Mouse (Mus musculus) heart, adult 18-20 months (tissue): ENCODE data around the gene Cyp27b1. TPM values are rescaled to one million over a fixed set of nuclear protein-coding genes. Genes with fewer than 3 reads are reported as not detected.

Experiments
- DNase-seq, 2 experiments: peaks; one replicate each; pipeline ENCODE4 v3.0.0; 2021 to 2022; ENCODE audit warnings: mixed read lengths in 1 of 2
- microRNA-seq, 2 experiments: library from miRNA; unstranded; fragments of <30 nt; microRNA quantifications; one replicate each; pipeline ENCODE4 v1.2.0; 2022
- total RNA-seq, 2 experiments: library from RNA; stranded (reverse); gene quantifications; 2 replicates each; pipeline ENCODE4 v1.2.3; 2021

Cyp27b1 gene
- total RNA-seq, 2 experiments from 2014 or later: 0.20 to 0.23 TPM

DNA sequence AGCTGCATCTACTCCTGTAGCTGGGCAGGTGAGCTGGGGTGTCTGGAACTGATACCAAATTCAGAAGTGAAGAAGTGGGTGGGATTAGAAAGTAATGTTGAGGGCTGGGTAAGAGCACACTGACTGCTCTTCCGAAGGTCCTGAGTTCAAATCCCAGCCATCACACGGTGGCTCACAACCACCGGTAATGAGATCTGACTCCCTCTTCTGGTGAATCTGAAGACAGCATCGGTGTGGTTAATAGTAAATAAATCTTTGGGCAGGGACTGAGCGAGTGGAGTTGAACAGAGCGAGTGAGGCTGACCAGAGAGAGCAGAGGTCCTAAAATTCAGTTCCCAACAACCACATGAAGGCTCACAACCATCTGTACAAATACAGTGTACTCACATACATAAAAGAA is 37.6 kb downstream of the Cyp27b1 start:
- DNase-seq: no peak

DNA sequence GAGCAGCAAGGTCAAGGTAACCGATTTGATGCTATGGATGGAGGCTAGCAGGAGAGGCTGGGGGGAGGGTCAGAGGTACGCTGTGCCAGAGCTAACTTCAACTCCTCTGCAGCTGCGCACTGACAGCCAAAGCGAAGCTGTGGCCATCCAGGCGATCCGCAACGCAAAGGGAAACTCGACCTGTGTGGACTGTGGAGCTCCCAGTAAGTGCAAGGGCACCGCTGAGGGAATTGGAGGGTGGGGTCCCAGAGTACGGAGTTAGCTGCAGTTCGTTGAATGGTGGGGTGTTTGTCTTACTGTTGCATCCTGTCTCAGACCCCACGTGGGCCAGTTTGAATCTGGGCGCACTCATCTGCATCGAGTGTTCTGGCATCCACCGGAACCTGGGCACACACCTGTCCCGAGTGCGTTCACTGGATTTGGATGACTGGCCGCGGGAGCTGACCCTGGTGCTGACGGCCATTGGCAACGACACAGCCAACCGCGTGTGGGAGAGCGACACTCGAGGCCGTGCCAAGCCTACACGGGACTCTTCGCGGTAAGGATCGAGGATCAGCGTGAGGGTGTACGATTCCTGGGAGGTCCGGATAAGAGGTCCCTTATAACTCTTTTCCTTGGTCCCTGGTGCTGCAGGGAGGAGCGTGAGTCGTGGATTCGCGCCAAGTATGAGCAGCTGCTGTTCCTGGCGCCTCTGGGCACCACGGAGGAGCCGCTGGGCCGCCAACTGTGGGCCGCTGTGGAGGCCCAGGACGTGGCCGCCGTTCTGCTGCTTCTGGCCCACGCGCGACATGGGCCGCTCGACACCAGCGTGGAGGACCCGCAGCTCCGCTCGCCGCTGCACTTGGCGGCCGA is 42.7 kb downstream of the Cyp27b1 start:
- peak; percentile 39 to 68 for DNase-seq

DNA sequence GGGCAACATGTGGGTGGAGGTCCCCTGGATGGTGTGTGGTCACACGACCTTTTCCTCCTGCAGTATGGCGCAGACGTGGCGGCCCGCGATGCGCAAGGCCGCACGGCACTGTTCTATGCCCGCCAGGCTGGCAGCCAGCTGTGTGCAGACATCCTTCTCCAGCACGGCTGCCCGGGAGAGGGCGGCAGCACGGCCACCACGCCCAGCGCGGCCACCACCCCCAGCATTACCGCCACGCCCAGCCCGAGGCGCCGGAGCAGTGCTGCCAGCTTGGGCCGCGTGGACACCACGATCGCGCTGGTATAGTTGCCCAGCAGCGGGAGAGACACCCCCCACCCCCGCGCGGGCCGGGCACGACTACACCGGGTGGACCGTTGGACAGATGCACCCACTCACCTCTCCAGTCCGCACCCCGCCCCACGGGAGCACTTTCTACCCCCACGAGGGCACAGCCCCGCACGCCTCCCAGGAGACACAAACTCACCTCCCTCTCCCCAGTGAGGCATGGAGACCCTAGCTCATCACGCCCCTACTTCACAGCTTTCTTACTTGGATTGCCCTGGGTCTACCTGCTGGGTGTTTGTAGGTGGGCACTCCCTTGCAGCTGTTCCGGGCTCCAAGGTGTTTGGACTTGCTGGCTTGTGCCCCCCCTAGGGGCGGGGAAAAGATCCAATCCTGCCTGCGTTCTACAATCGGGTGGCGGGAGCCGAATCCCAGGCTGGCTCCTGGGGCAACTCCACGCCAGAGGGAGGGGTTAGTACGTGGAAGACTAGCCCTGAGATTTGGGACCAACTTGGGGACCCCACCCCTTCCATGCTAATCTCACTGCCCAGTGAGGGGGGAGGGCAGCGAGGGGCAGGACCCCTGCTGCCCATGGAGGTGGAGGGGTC is 43.7 kb downstream of the Cyp27b1 start:
- peak in 1 of 2 experiments; percentile 24 for DNase-seq

DNA sequence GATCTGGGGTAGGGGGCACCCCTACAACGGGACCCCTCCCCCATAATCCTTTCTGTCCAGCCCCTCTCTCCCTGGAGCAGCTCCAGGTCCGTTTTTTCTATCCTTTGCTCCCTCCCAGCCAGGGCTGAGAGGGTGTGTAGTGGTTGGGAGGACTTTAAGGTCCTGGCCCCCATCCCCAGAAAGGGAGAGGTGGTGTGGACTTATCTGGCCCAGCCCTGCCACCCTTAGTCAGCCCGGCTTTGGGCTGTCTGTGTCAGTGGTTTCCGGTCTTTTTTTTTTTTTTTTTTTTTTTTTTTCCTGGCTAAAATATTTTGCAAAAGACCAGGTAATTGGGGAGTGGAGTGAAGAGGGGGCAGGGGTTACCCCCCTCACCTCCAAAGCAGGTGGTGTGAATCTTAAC is 44.7 kb downstream of the Cyp27b1 start:
- no peak for DNase-seq

DNA sequence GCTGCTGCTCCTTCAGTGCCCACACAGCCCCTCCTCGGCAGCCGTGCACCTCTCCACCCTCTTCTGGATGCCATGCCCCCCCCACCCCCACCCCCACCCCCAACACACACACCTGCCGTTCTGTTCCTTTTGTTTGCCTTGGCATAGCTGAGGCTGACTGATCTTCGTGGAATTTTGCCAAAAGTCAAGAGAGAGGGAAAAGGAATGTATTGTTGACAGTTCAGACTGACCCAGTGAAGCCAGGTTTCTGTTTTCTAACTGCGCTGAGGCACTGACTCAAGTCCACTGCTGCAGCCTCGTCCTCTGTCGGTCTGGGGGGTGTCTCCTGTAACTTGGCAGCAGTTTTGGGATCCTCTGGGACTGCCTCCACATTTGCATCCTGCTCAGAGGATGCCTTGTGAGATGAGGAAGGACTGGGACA is 46.3 kb downstream of the Cyp27b1 start:
- DNase-seq: no peak

DNA sequence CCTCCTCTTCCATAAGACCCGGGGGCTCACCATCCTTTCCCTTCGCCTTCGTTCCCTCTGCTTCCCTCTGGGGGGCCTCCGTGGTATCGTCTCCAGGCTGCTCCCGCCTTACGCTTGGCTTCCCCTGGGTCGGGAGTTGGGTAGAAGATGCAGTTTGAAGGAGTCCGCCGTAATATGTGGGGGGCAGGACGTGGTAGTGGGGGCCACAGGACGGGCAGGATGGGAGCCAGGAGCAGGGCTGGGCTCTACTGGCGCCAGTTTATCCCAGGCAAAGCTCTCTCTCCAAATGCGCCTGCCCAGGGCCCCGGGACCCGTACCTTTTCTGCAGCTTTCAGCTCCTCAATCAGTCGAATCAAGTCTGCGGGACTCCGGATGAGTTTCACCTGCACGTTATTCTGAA is 50.5 kb downstream of the Cyp27b1 start:
- no peak for DNase-seq

DNA sequence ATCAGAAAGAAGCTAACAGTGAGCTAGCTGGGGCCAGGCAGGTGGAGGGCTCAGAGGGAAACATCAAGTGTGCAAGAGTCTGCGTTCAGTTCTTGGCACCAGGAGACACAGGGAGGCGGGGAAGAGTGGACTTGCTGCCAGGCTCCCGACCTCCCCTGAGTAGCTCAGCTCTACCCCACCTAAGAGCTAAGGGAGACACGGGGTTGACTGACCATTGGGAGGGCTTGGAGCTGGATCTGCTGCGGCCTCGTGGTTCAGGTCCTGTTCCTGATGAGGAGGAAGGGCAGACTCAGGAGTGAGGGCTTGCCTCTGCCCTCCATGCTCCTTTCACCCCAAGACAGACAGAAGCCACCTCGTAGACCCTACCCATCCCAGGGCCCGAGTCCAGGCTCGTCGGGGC is 51.1 kb downstream of the Cyp27b1 start:
- DNase-seq: no peak

DNA sequence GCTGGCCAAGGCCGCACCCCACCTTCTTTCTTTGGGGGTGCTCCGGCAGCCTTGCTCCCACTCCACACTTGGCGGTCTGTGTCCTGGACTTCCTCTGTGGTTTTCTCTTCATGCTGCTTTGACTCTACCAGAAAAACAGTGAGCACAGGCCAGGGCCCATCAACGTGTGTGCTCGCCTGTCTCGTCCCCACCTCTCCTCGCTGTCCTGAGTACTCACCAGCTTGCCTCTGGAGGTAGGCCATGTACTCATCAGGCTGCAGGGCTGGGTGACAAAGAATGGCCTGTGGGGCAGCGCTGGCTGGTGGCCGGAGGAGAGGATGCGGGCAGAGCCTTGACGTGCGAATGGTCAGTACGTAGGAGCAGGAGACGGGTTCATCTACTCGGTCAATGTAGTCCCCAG is 51.8 kb downstream of the Cyp27b1 start:
- DNase-seq: no peak

DNA sequence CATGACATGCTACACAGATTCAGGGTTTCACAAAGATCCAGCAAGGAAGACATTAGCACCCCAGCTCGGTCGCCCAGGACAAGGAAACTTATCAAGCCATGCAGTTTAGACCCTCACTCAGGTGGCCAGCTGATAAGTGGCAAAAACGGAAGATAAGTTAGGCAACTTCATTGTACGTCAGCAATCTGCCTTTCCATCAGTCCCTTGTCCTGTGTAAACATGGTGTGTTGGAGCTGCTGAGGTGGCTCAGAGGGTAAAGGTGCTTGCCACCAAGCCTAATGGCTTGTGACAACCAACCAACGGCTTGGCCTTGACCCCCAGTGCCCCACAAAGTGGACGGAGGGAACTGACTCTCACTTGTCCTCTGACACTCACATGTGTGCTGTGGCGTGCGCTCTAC is 52.4 kb downstream of the Cyp27b1 start:
- DNase-seq: no peak

DNA sequence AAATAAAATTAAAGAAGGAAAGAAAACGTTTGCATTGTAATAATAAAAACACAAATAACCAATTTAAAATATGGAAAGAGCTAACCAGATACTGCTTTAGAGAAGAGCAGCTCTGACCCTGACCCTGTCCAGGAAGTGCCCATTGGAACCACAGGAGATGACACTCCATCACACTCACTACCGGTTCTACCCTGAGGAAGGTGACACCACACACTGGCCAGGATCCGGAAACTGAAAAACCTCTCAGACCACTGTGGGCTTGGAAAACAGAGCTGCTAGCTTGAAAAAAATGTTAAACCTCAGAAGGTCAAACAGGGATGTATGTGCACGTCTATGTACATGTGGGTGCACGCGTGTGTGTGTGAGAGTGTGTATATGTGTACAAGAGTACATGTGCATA is 53.1 kb downstream of the Cyp27b1 start:
- DNase-seq: no peak

Small RNA genes within 50 kb of the gene (microRNA-seq; reads per million reads assigned to microRNA genes)
- gene Mir546: 0 to 0.38 reads per million in 2 experiments

Other genes starting within 250 kb of the Cyp27b1 start
- 1 to 10 TPM; 4.2 to 5.1 TPM for gene Atp23, start 146.9 kb upstream of the Cyp27b1 start, total RNA-seq
- gene Ctdsp2, start 69.5 kb upstream of the Cyp27b1 start, total RNA-seq: 10 to 100 TPM; 83.8 to 94.3 TPM
- under 1 TPM; 0.37 to 0.64 TPM for gene Avil, start 47.5 kb upstream of the Cyp27b1 start, total RNA-seq
- gene Tsfm, start 17.4 kb upstream of the Cyp27b1 start, total RNA-seq: 10 to 100 TPM; 57.3 to 71.6 TPM
- 1 to 10 TPM; 7.0 to 8.2 TPM for gene Mettl1, start 6.8 kb upstream of the Cyp27b1 start, total RNA-seq
- gene Eef1akmt3, start 6.7 kb upstream of the Cyp27b1 start, total RNA-seq: under 1 TPM in 1 of 2 experiments, not detected in 1; 0.15 TPM
- gene March9, start 11.9 kb downstream of the Cyp27b1 start, total RNA-seq: 1 to 10 TPM; 2.9 to 3.5 TPM
- 10 to 100 TPM; 81.5 to 84.1 TPM for gene Cdk4, start 15.3 kb downstream of the Cyp27b1 start, total RNA-seq
- gene Tspan31, start 22.0 kb downstream of the Cyp27b1 start, total RNA-seq: 10 to 100 TPM; 44.7 to 47.4 TPM
- gene Agap2, start 27.0 kb downstream of the Cyp27b1 start, total RNA-seq: 1 to 10 TPM; 4.2 to 6.1 TPM
- 10 to 100 TPM; 23.2 to 28.8 TPM for gene Os9, start 72.9 kb downstream of the Cyp27b1 start, total RNA-seq
- gene B4galnt1, start 117.0 kb downstream of the Cyp27b1 start, total RNA-seq: 1 to 10 TPM; 1.8 to 7.9 TPM
- gene Slc26a10, start 132.4 kb downstream of the Cyp27b1 start, total RNA-seq: 1 to 10 TPM; 8.0 to 9.2 TPM
- 10 to 100 TPM in 1 of 2 experiments, 1 to 10 TPM in 1; 8.9 to 10.1 TPM for gene Arhgef25, start 141.8 kb downstream of the Cyp27b1 start, total RNA-seq
- 10 to 100 TPM; 18.1 to 21.2 TPM for gene Dtx3, start 147.5 kb downstream of the Cyp27b1 start, total RNA-seq
- gene Pip4k2c, start 163.3 kb downstream of the Cyp27b1 start, total RNA-seq: 10 to 100 TPM; 30.3 to 30.8 TPM
- under 1 TPM; 0.41 to 0.89 TPM for gene Kif5a, start 215.1 kb downstream of the Cyp27b1 start, total RNA-seq
- gene Dctn2, start 218.1 kb downstream of the Cyp27b1 start, total RNA-seq: 100 to 1,000 TPM; 139 to 146 TPM
- gene Mbd6, start 240.8 kb downstream of the Cyp27b1 start, total RNA-seq: 10 to 100 TPM; 16.7 to 20.2 TPM